In genomic region chr2:121170980-121171742, GRCm38 (mm10) we compare ENCODE assay signal across 7 mouse cellular contexts. TPM values are rescaled to one million over a fixed set of nuclear protein-coding genes. Genes with fewer than 3 reads are reported as not detected.
DNase-seq lines count a peak whose midpoint lies in the region; ATAC-seq lines count a peak whose summit lies in the region.

Gene Zscan29 (minus strand): TSS chr2:121171125.

- DNase-seq in adrenal gland, adult 18-20 months (ENCODE audit: low spot score in 2 of 2), result peak; percentile 89 to 90
- DNase-seq in embryo, embryonic 11 days, result peak; percentile 97
- DNase-seq in gastrocnemius, postnatal 36 days, result peak; percentile 86
- peak; percentile 85 to 87 for DNase-seq in left cerebral cortex, postnatal 36 days (ENCODE audit: low spot score in 2 of 2)
- DNase-seq in midbrain, embryonic 11.5 days (ENCODE audit: low spot score, missing footprints), result peak; percentile 99
- DNase-seq in skeletal muscle tissue, adult 2 months (ENCODE audit: low read depth, low spot score), result peak; percentile 85

- H3K4me1 ChIP-seq in intestine, embryonic 16.5 days (ENCODE audit: control insufficient read depth, insufficient read depth, low read length), result peaks cover 14% of the 10 kb centered on the region
- peaks cover 20% of the 10 kb centered on the region for H3K4me1 ChIP-seq in midbrain, embryonic 11.5 days (ENCODE audit: control insufficient read depth, insufficient read depth, low read length)

- peak; percentile 97 for ATAC-seq in intestine, embryonic 16.5 days
- ATAC-seq in midbrain, embryonic 11.5 days (ENCODE audit: low FRiP score), result peak; percentile 98

- H3K27ac ChIP-seq in intestine, embryonic 16.5 days (ENCODE audit: low read length), result peak within 1 kb of the TSS; percentile 90
- peak within 1 kb of the TSS; percentile 64; the same call in 1 of the 2 replicates for H3K27ac ChIP-seq in midbrain, embryonic 11.5 days (ENCODE audit: low read depth, low read length)

- H3K9me3 ChIP-seq in intestine, embryonic 16.5 days (ENCODE audit: control insufficient read depth, low read length), result no peaks in the 10 kb centered on the region
- H3K9me3 ChIP-seq in midbrain, embryonic 11.5 days (ENCODE audit: control insufficient read depth, low read length), result no peaks in the 10 kb centered on the region

- intact Hi-C loops in gastrocnemius, postnatal 36 days (cut with DNase I), result no loop called here
- intact Hi-C loops in left cerebral cortex, postnatal 36 days (cut with DNase I), result loop anchor here (5.0 kb wide), 1 partner anchor 126 kb away; no protein-coding TSS in a partner anchor

- H3K4me3 ChIP-seq in intestine, embryonic 16.5 days (ENCODE audit: low read length), result peak within 1 kb of the TSS; percentile 88
- H3K4me3 ChIP-seq in midbrain, embryonic 11.5 days (ENCODE audit: low read depth, low read length), result peak within 1 kb of the TSS; percentile 72

- H3K36me3 ChIP-seq in intestine, embryonic 16.5 days (ENCODE audit: control insufficient read depth, insufficient read depth, low read length), result peaks cover 6% of the 10 kb centered on the region
- peaks cover 3% of the 10 kb centered on the region for H3K36me3 ChIP-seq in midbrain, embryonic 11.5 days (ENCODE audit: control insufficient read depth, insufficient read depth, low read length)

- WGBS in intestine, embryonic 16.5 days, result under 1% methylated on average over 64 of the region's 66 CpGs
- under 1% methylated on average over 65 of the region's 66 CpGs for WGBS in midbrain, embryonic 11.5 days

- peak within 1 kb of the TSS; percentile 86 for H3K4me2 ChIP-seq in intestine, embryonic 16.5 days (ENCODE audit: low read depth, low read length)
- H3K4me2 ChIP-seq in midbrain, embryonic 11.5 days, result peak within 1 kb of the TSS; percentile 82

- no peaks in the 10 kb centered on the region for H3K27me3 ChIP-seq in intestine, embryonic 16.5 days (replicated peaks; ENCODE audit: control insufficient read depth, insufficient read depth, low read length)
- no peaks in the 10 kb centered on the region for H3K27me3 ChIP-seq in midbrain, embryonic 11.5 days (ENCODE audit: control insufficient read depth, insufficient read depth, low read length)

- peak within 1 kb of the TSS; percentile 90 for H3K9ac ChIP-seq in intestine, embryonic 16.5 days (ENCODE audit: low read depth, low read length)
- peak within 1 kb of the TSS; percentile 84 for H3K9ac ChIP-seq in midbrain, embryonic 11.5 days (ENCODE audit: low read length)

RNA-seq across cellular contexts. Expression of gene Zscan29, which starts in this region (rescaled TPM):
- 10 to 100 TPM; 16.4 to 19.8 TPM for total RNA-seq in adrenal gland, adult 18-20 months (2021)
- total RNA-seq in gastrocnemius, postnatal 36 days (2021), result 1 to 10 TPM; 3.6 to 4.6 TPM
- 8.3 and 8.6 TPM in 2 replicates for polyA plus RNA-seq in intestine, embryonic 16.5 days (2015; fragmentation: Nextera tagmentation; extraction: Ambion mirVana)
- 1 to 10 TPM; 5.8 to 7.0 TPM for total RNA-seq in left cerebral cortex, postnatal 36 days (2021)
- 13.8 and 16.3 TPM in 2 replicates for polyA plus RNA-seq in midbrain, embryonic 11.5 days (2014; fragmentation: Nextera tagmentation; extraction: Ambion mirVana)

Comparison
In these comparisons a context has a peak if more than half of its experiments do, and no peak if none do; other contexts are left out.
1. Peak in every context shown above with its lines: DNase-seq, ATAC-seq, H3K4me3 ChIP-seq and H3K27ac ChIP-seq.